Mouse (Mus musculus): ENCODE results near the gene Mb.

The Mb gene

GRCm38 (mm10) chr15:77050570-77050969 is at the start of gene Mb:
Mb (minus strand) TSS chr15:77050670.
- ATAC-seq (ENCODE audit: insufficient number of reproducible peaks, low FRiP score, low TSS enrichment): no peak

GRCm38 (mm10) chr15:77099756-77100155 is 49.3 kb upstream of the Mb start:
- ATAC-seq (ENCODE audit: insufficient number of reproducible peaks, low FRiP score, low TSS enrichment): no peak

- ATAC-seq (ENCODE audit: insufficient number of reproducible peaks, low FRiP score, low TSS enrichment): no peak
Observed at GRCm38 (mm10) chr15:77097358-77097757, 46.9 kb upstream of the Mb start.

GRCm38 (mm10) chr15:77095216-77095615 is 44.7 kb upstream of the Mb start:
- no peak for ATAC-seq (ENCODE audit: insufficient number of reproducible peaks, low FRiP score, low TSS enrichment)

- no peak for ATAC-seq (ENCODE audit: insufficient number of reproducible peaks, low FRiP score, low TSS enrichment)
Observed at GRCm38 (mm10) chr15:77094431-77094830, 44.0 kb upstream of the Mb start.

GRCm38 (mm10) chr15:77091394-77091793 is 40.9 kb upstream of the Mb start:
- no peak for ATAC-seq (ENCODE audit: insufficient number of reproducible peaks, low FRiP score, low TSS enrichment)

GRCm38 (mm10) chr15:77090531-77090930 is 40.1 kb upstream of the Mb start:
- no peak for ATAC-seq (ENCODE audit: insufficient number of reproducible peaks, low FRiP score, low TSS enrichment)

GRCm38 (mm10) chr15:77089249-77089648 is 38.8 kb upstream of the Mb start:
- no peak for ATAC-seq (ENCODE audit: insufficient number of reproducible peaks, low FRiP score, low TSS enrichment)

GRCm38 (mm10) chr15:77086488-77086887 is 36.0 kb upstream of the Mb start:
- no peak for ATAC-seq (ENCODE audit: insufficient number of reproducible peaks, low FRiP score, low TSS enrichment)

GRCm38 (mm10) chr15:77085818-77086217 is 35.3 kb upstream of the Mb start:
- ATAC-seq (ENCODE audit: insufficient number of reproducible peaks, low FRiP score, low TSS enrichment): no peak

GRCm38 (mm10) chr15:77081454-77081853 is 31.0 kb upstream of the Mb start:
- ATAC-seq (ENCODE audit: insufficient number of reproducible peaks, low FRiP score, low TSS enrichment): no peak

GRCm38 (mm10) chr15:77080684-77081254 is 30.3 kb upstream of the Mb start:
- ATAC-seq (ENCODE audit: insufficient number of reproducible peaks, low FRiP score, low TSS enrichment): no peak

- ATAC-seq (ENCODE audit: insufficient number of reproducible peaks, low FRiP score, low TSS enrichment): no peak
Observed at GRCm38 (mm10) chr15:77079890-77080361, 29.5 kb upstream of the Mb start.

- no peak for ATAC-seq (ENCODE audit: insufficient number of reproducible peaks, low FRiP score, low TSS enrichment)
Observed at GRCm38 (mm10) chr15:77079256-77079822, 28.9 kb upstream of the Mb start.

- no peak for ATAC-seq (ENCODE audit: insufficient number of reproducible peaks, low FRiP score, low TSS enrichment)
Observed at GRCm38 (mm10) chr15:77078786-77079185, 28.3 kb upstream of the Mb start.

- ATAC-seq (ENCODE audit: insufficient number of reproducible peaks, low FRiP score, low TSS enrichment): no peak
Observed at GRCm38 (mm10) chr15:77077906-77078305, 27.4 kb upstream of the Mb start.

- no peak for ATAC-seq (ENCODE audit: insufficient number of reproducible peaks, low FRiP score, low TSS enrichment)
Observed at GRCm38 (mm10) chr15:77076523-77076922, 26.1 kb upstream of the Mb start.

- no peak for ATAC-seq (ENCODE audit: insufficient number of reproducible peaks, low FRiP score, low TSS enrichment)
Observed at GRCm38 (mm10) chr15:77072556-77073163, 22.2 kb upstream of the Mb start.

- ATAC-seq (ENCODE audit: insufficient number of reproducible peaks, low FRiP score, low TSS enrichment): no peak
Observed at GRCm38 (mm10) chr15:77071501-77071900, 21.0 kb upstream of the Mb start.

- no peak for ATAC-seq (ENCODE audit: insufficient number of reproducible peaks, low FRiP score, low TSS enrichment)
Observed at GRCm38 (mm10) chr15:77070745-77071268, 20.3 kb upstream of the Mb start.

GRCm38 (mm10) chr15:77069019-77069418 is 18.5 kb upstream of the Mb start:
- no peak for ATAC-seq (ENCODE audit: insufficient number of reproducible peaks, low FRiP score, low TSS enrichment)

GRCm38 (mm10) chr15:77068439-77068861 is 18.0 kb upstream of the Mb start:
- no peak for ATAC-seq (ENCODE audit: insufficient number of reproducible peaks, low FRiP score, low TSS enrichment)
